10 mouse cellular contexts compared by ENCODE assay signal in genomic region chr13:3526328-3526727, GRCm38 (mm10). TPM values are rescaled to one million over a fixed set of nuclear protein-coding genes. Genes with fewer than 3 reads are reported as not detected.
DNase-seq lines count a peak whose midpoint lies in the region; ATAC-seq lines count a peak whose summit lies in the region.
"Had no signal": no experiment of that assay in that cellular context is flagged by ENCODE, and none has a peak within 500 bp of the region (broad histone marks: within the 10 kb centered on the region; RNA-seq: fewer than 3 reads in every experiment).

No protein-coding gene starts in this region.

- peak; percentile 32 to 33 for DNase-seq in lung, adult 18-20 months
- no peak for DNase-seq in lung, postnatal 10 days
- peak; percentile 80 for DNase-seq in T-cell, adult 2 months (ENCODE audit: low spot score)
- DNase-seq in thymus, postnatal 14 days: peak; percentile 50
- no peak for DNase-seq in Muller cell, postnatal 12 days (ENCODE audit: inconsistent ontology term)
- DNase-seq in layer of hippocampus, postnatal 10 days (ENCODE audit: low spot score in 2 of 2): no peak
- DNase-seq in cerebellum, adult 11 months: no peak
- DNase-seq: cerebellum, adult 8-10 months; gastrocnemius, postnatal 25 days had no signal

- ATAC-seq in megakaryocyte progenitor cell, adult 5-6 weeks (replicated peaks; ENCODE audit: poor library complexity): peak; percentile 89

RNA-seq across cellular contexts. Expression of gene Gdi2, which starts 11.5 kb away (rescaled TPM):
- 612 and 668 TPM in 2 replicates for total RNA-seq in megakaryocyte progenitor cell, adult 5-6 weeks (2015)
- 469 and 501 TPM in 2 replicates for total RNA-seq in megakaryocyte progenitor cell, adult 5-6 weeks (2017)
- 100 to 1,000 TPM; 338 to 356 TPM for total RNA-seq in layer of hippocampus, postnatal 10 days (2021)

Comparison
In these comparisons a context has a peak if more than half of its experiments do, and no peak if none do; other contexts are left out.
1. DNase-seq: peak in lung, adult 18-20 months (2 of 2), T-cell, adult 2 months (single experiment) and thymus, postnatal 14 days (single experiment); none in lung, postnatal 10 days (single experiment), Muller cell, postnatal 12 days (single experiment), layer of hippocampus, postnatal 10 days (0 of 2) and cerebellum, adult 11 months (single experiment).